Mouse (Mus musculus) cerebellum, adult 2 months (tissue): ENCODE measurements around the gene Atxn7l3.

Experiments used
- CTCF ChIP-seq: fragments of 200-500 bp; IDR thresholded peaks from 2 replicates; pipeline ENCODE4 v1.5.1; 2011; ENCODE audit warnings: low read depth, mild to moderate bottlenecking, control low read depth, low read length, moderate library complexity, borderline replicate concordance; ENCODE audit not compliant: insufficient read depth
- POLR2A ChIP-seq: fragments of 200-500 bp; IDR thresholded peaks from 2 replicates; pipeline ENCODE4 v1.6.1; 2011; ENCODE audit warnings: low read length, control low read depth, borderline replicate concordance; ENCODE audit not compliant: insufficient read depth

GRCm38 (mm10) chr11:102297577-102298556 lies 1.4 kb upstream of the Atxn7l3 start:
- TF ChIP-seq CTCF = no peak
- TF ChIP-seq POLR2A = no peak
